Mouse (Mus musculus): Measurements from ENCODE around the gene Urb1.

Urb1 gene

GRCm38 (mm10) chr16:90822981-90823380 is 12.8 kb upstream of the Urb1 start:
- DNase-seq (ENCODE audit: low read depth), result no peak

GRCm38 (mm10) chr16:90822284-90822935 is 12.2 kb upstream of the Urb1 start:
- DNase-seq (ENCODE audit: low read depth), result no peak

- DNase-seq (ENCODE audit: low read depth), result no peak
Measured at GRCm38 (mm10) chr16:90821046-90821697, 11.0 kb upstream of the Urb1 start.

- DNase-seq (ENCODE audit: low read depth), result no peak
Measured at GRCm38 (mm10) chr16:90820326-90820725, 10.1 kb upstream of the Urb1 start.

- DNase-seq (ENCODE audit: low read depth), result no peak
Measured at GRCm38 (mm10) chr16:90812086-90812485, 1.9 kb upstream of the Urb1 start.

- no peak for DNase-seq (ENCODE audit: low read depth)
Measured at GRCm38 (mm10) chr16:90810716-90811256, 573 bp upstream of the Urb1 start.

- no peak for DNase-seq (ENCODE audit: low read depth)
Measured at GRCm38 (mm10) chr16:90804466-90804865, 5.7 kb downstream of the Urb1 start.

GRCm38 (mm10) chr16:90801928-90802327 is 8.3 kb downstream of the Urb1 start:
- DNase-seq (ENCODE audit: low read depth), result no peak

GRCm38 (mm10) chr16:90801251-90801650 is 9.0 kb downstream of the Urb1 start:
- DNase-seq (ENCODE audit: low read depth), result no peak

- DNase-seq (ENCODE audit: low read depth), result no peak
Measured at GRCm38 (mm10) chr16:90799840-90800239, 10.4 kb downstream of the Urb1 start.

- DNase-seq (ENCODE audit: low read depth), result no peak
Measured at GRCm38 (mm10) chr16:90798848-90799247, 11.4 kb downstream of the Urb1 start.

- DNase-seq (ENCODE audit: low read depth), result no peak
Measured at GRCm38 (mm10) chr16:90798446-90798845, 11.8 kb downstream of the Urb1 start.

- DNase-seq (ENCODE audit: low read depth), result no peak
Measured at GRCm38 (mm10) chr16:90794708-90795107, 15.5 kb downstream of the Urb1 start.

- no peak for DNase-seq (ENCODE audit: low read depth)
Measured at GRCm38 (mm10) chr16:90792500-90792899, 17.7 kb downstream of the Urb1 start.

GRCm38 (mm10) chr16:90792066-90792465 is 18.1 kb downstream of the Urb1 start:
- no peak for DNase-seq (ENCODE audit: low read depth)

- no peak for DNase-seq (ENCODE audit: low read depth)
Measured at GRCm38 (mm10) chr16:90790946-90791345, 19.3 kb downstream of the Urb1 start.

- no peak for DNase-seq (ENCODE audit: low read depth)
Measured at GRCm38 (mm10) chr16:90788580-90788979, 21.6 kb downstream of the Urb1 start.

GRCm38 (mm10) chr16:90785257-90785656 is 25.0 kb downstream of the Urb1 start:
- DNase-seq (ENCODE audit: low read depth), result no peak

GRCm38 (mm10) chr16:90783302-90783701 is 26.9 kb downstream of the Urb1 start:
- DNase-seq (ENCODE audit: low read depth), result no peak

- no peak for DNase-seq (ENCODE audit: low read depth)
Measured at GRCm38 (mm10) chr16:90779783-90780182, 30.4 kb downstream of the Urb1 start.

GRCm38 (mm10) chr16:90775946-90776520 is 34.2 kb downstream of the Urb1 start:
- no peak for DNase-seq (ENCODE audit: low read depth)

GRCm38 (mm10) chr16:90774646-90775045 is 35.6 kb downstream of the Urb1 start:
- no peak for DNase-seq (ENCODE audit: low read depth)

GRCm38 (mm10) chr16:90774216-90774615 is 36.0 kb downstream of the Urb1 start:
- no peak for DNase-seq (ENCODE audit: low read depth)
